Mouse (Mus musculus) limb, embryonic 10.5 days (tissue): Measurements from ENCODE around the gene Hoxd13. TPM values are rescaled to one million over a fixed set of nuclear protein-coding genes. Genes with fewer than 3 reads are reported as not detected.
A peak's percentile ranks its signal among the peaks of the same experiment; 100 is the strongest.

Experiments used
- DNase-seq: peaks from one replicate; pipeline ENCODE4 v3.0.0-alpha.2; 2017; ENCODE audit warnings: low spot score
- H3K27ac ChIP-seq: fragments of 300-500 bp; sonication (generic); 2 replicates; pipeline ENCODE4 v1.5.1; 2016; ENCODE audit warnings: mild to moderate bottlenecking
- H3K27me3 ChIP-seq: fragments of 300-500 bp; sonication (generic); 2 replicates; pipeline ENCODE4 v1.6.1; 2016; ENCODE audit warnings: low read depth, mild to moderate bottlenecking; ENCODE audit not compliant: poor library complexity, severe bottlenecking
- H3K36me3 ChIP-seq: fragments of 300-500 bp; sonication (generic); 2 replicates; pipeline ENCODE4 v1.6.1; 2016; ENCODE audit warnings: mild to moderate bottlenecking, moderate library complexity
- H3K4me1 ChIP-seq: fragments of 300-500 bp; sonication (generic); 2 replicates; pipeline ENCODE4 v1.6.1; 2016
- H3K4me3 ChIP-seq: fragments of 300-500 bp; sonication (generic); 2 replicates; pipeline ENCODE4 v1.5.1; 2016; ENCODE audit warnings: mild to moderate bottlenecking, moderate library complexity
- H3K9me3 ChIP-seq: fragments of 300-500 bp; sonication (generic); replicated peaks from 2 replicates; pipeline ENCODE4 v1.6.1; 2016; ENCODE audit warnings: mild to moderate bottlenecking
- WGBS: fragments of 180-500 bp; shearing (Covaris S2); methylation state at CpG from one replicate; pipeline ENCODE4 v1.1.7; 2016; 5-methylcytosine and 5-hydroxymethylcytosine counted together
- microRNA-seq: library from miRNA; unstranded; fragments of <30 nt; microRNA quantifications from one replicate; pipeline ENCODE4, GENCODE M21; 2017
- polyA plus RNA-seq: library from polyadenylated mRNA; unstranded; fragments of >200 nt; fragmentation: Nextera tagmentation; extraction: Ambion mirVana; gene quantifications from 2 replicates; pipeline ENCODE4 v1.2.1, GENCODE M21; 2016

Gene Hoxd13
- polyA plus RNA-seq, 1 experiment from 2014 or later = 17.8 TPM

GRCm38 (mm10) chr2:74713239-74714150 lies 45.4 kb downstream of the Hoxd13 start:
- H3K36me3 ChIP-seq = 0 out of 2 replicates have a peak, but pooled peaks cover 5% of the 10 kb centered on the region
- no peaks in the 10 kb centered on the region for H3K9me3 ChIP-seq
- peaks cover 40% of the 10 kb centered on the region for H3K27me3 ChIP-seq
- 3% methylated on average over 19 of the region's 19 CpGs for WGBS
- peak overlapping the region; percentile 89 for H3K4me3 ChIP-seq
- H3K27ac ChIP-seq = peak overlapping the region; percentile 97
- H3K4me1 ChIP-seq = peaks cover 79% of the 10 kb centered on the region
- peak; percentile 63 for DNase-seq

DNA sequence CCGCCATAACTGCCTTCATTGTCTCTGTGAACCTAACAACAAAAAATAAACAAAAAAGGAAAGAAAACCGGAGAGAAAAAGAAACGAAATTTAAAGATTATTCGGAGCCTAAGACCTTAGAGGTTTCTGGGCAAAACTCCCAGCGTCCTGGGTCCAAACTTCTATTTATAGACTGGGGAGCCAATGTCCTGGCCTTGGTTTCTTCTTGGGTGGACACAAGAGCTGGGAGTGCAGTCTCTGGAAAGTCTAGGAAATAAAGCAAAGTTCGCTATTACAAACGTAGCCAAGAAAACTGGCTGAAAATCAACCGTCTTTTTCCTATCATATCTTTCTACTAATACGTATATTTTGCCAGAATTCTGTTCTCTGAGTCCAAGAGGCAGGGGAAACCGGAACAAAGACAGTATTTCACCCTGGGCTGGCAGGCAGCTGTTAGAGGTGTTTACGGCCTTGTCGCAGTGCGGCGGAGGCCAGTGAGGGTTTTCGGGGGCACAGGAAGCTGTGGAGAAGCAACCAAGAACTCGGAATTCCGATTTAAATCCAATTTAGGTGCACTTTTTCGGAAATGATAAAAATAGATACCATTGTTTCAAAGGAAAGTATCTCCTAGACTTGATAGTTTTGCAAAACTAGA lies 46.2 kb downstream of the Hoxd13 start:
- no peaks in the 10 kb centered on the region for H3K9me3 ChIP-seq
- WGBS = 2% methylated on average over 18 of the region's 18 CpGs
- H3K27ac ChIP-seq = peak overlapping the region; percentile 97
- H3K36me3 ChIP-seq = 0 out of 2 replicates have a peak, but pooled peaks cover 5% of the 10 kb centered on the region
- peaks cover 34% of the 10 kb centered on the region for H3K27me3 ChIP-seq
- H3K4me1 ChIP-seq = peaks cover 78% of the 10 kb centered on the region
- peak overlapping the region; percentile 89 for H3K4me3 ChIP-seq
- peak; percentile 77 for DNase-seq

DNA sequence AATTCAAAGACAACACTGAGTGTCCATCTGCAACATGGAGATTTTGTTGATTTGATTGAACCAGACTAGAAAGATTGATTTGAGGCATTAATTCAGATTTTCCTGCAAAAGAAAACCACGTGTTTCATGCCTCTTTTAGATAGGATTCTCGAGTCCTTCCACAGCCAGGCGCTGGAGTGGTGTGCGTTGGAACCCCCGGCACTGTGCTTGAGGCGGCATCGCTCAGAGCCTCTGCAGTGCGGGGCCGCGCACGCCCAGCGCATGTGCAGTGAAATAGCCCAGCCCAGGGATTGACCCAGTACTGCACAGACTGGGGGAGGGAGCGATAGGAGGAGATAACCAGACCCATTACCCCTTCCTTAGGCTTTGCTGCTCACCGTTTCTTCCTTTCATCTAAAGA lies 46.8 kb downstream of the Hoxd13 start:
- H3K27me3 ChIP-seq = peaks cover 36% of the 10 kb centered on the region
- no peaks in the 10 kb centered on the region for H3K9me3 ChIP-seq
- 0 out of 2 replicates have a peak, but pooled peaks cover 5% of the 10 kb centered on the region for H3K36me3 ChIP-seq
- under 1% methylated on average over 14 of the region's 14 CpGs for WGBS
- H3K4me3 ChIP-seq = peak overlapping the region; percentile 89
- peak; percentile 72 for DNase-seq
- H3K27ac ChIP-seq = peak overlapping the region; percentile 97
- peaks cover 78% of the 10 kb centered on the region for H3K4me1 ChIP-seq

GRCm38 (mm10) chr2:74715504-74716241 lies 47.6 kb downstream of the Hoxd13 start:
- Histone ChIP-seq H3K36me3 (0 out of 2 replicates have a peak, but pooled peaks cover 5% of the 10 kb centered on the region), H3K27me3 (peaks cover 30% of the 10 kb centered on the region; the same call in 1 of the 2 replicates), H3K4me1 (peaks cover 78% of the 10 kb centered on the region), H3K9me3 (no peaks in the 10 kb centered on the region), H3K4me3 (peak overlapping the region; percentile 89), H3K27ac (peak overlapping the region; percentile 97)
- DNase-seq = peak; percentile 96
- WGBS = 2% methylated on average over 26 of the region's 26 CpGs

DNA sequence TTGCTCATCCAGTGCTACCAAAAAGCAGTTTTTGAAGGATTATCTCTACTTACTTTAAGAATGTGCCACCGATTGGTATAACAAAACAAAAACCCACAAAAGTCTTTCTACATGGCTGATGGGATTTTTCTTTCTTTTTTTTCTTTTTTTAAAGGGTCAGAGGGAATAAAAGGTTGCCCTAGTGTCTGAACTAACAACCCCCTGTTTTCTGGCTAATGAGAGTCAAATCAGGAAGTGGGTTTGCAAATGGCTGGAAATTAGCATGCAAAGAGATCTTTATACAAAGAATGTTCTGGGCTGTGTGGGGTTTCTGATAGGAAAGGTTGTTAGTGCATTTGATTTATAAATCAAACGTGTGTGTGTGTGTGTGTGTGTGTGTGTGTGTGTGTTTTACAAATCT lies 52.3 kb downstream of the Hoxd13 start:
- peaks cover 14% of the 10 kb centered on the region for H3K36me3 ChIP-seq
- peaks cover 66% of the 10 kb centered on the region for H3K27me3 ChIP-seq
- 8% methylated on average over 2 of the region's 2 CpGs for WGBS
- no peak overlapping the region for H3K4me3 ChIP-seq
- DNase-seq = no peak
- no peaks in the 10 kb centered on the region for H3K9me3 ChIP-seq
- H3K27ac ChIP-seq = no peak overlapping the region
- peaks cover 90% of the 10 kb centered on the region for H3K4me1 ChIP-seq

- peak; percentile 38 for DNase-seq
These were observed 52.9 kb downstream of the Hoxd13 start for GRCm38 (mm10) chr2:74720955-74721491.

More at GRCm38 (mm10) chr2:74720955-74721491, 52.9 kb downstream of the Hoxd13 start:
- Histone ChIP-seq H3K4me3 (0 out of 2 replicates have a peak overlapping the region, but pooled peaks have one; percentile 16), H3K36me3 (peaks cover 19% of the 10 kb centered on the region), H3K27me3 (peaks cover 73% of the 10 kb centered on the region), H3K27ac (no peak overlapping the region), H3K4me1 (peaks cover 89% of the 10 kb centered on the region), H3K9me3 (no peaks in the 10 kb centered on the region)
- 3% methylated on average over 5 of the region's 5 CpGs for WGBS

Small RNA genes within 50 kb of the gene (microRNA-seq; reads per million reads assigned to microRNA genes)
- not detected for gene Gm44463

Other genes with a start within 250 kb of the Hoxd13 start
- 26.5 and 35.1 TPM in 2 replicates for gene Lnpk, start 88.9 kb upstream of the Hoxd13 start, polyA plus RNA-seq
- gene Evx2, start 8.8 kb upstream of the Hoxd13 start, polyA plus RNA-seq = 0.84 TPM in 1 of 2 replicates, not detected in the other
- gene Hoxd12, start 6.7 kb downstream of the Hoxd13 start, polyA plus RNA-seq = 26.0 and 44.8 TPM in 2 replicates
- gene Hoxd11, start 11.2 kb downstream of the Hoxd13 start, polyA plus RNA-seq = 31.0 and 34.6 TPM in 2 replicates
- 51.1 and 68.0 TPM in 2 replicates for gene Hoxd10, start 23.6 kb downstream of the Hoxd13 start, polyA plus RNA-seq
- 38.0 and 52.3 TPM in 2 replicates for gene Hoxd9, start 29.4 kb downstream of the Hoxd13 start, polyA plus RNA-seq
- gene Hoxd8, start 36.3 kb downstream of the Hoxd13 start, polyA plus RNA-seq = 11.6 and 17.4 TPM in 2 replicates
- 1.4 and 3.0 TPM in 2 replicates for gene Hoxd3, start 43.6 kb downstream of the Hoxd13 start, polyA plus RNA-seq
- gene Hoxd4, start 43.6 kb downstream of the Hoxd13 start, polyA plus RNA-seq = 1.2 and 2.3 TPM in 2 replicates
- gene Gm28230, start 58.4 kb downstream of the Hoxd13 start, polyA plus RNA-seq = 0.70 and 0.79 TPM in 2 replicates
- 0.68 and 1.2 TPM in 2 replicates for gene Hoxd1, start 94.7 kb downstream of the Hoxd13 start, polyA plus RNA-seq
- gene Mtx2, start 157.5 kb downstream of the Hoxd13 start, polyA plus RNA-seq = 128 and 140 TPM in 2 replicates